Mouse (Mus musculus) cerebellum, postnatal 14 days (tissue): ENCODE measurements around the gene Sncb.

Source experiments
- DNase-seq, 2 experiments: peaks; one replicate each; pipeline ENCODE4 v3.0.0; 2021; ENCODE audit warnings: mixed read lengths in 2 of 2

The Sncb gene

DNA sequence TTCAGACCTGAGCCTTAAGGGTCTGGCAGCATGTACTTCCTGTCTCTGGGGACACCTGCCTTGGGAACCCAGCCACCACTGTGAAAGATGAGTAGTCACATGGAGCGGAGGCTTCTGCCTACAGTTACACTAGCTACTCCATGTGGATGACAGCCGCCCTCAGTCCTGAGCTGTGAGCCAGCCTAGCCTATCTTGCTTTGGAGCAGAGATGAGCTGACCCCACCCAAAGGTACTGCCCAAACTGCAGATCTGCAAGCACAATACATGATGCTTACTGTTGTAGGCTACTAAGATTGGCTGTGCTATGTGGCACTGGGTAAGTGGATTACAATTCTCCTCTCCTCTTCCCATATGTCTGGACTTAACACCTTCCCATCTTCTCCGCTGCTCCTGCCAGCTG is 14.7 kb upstream of the Sncb start:
- DNase-seq, result peak in 1 of 2 experiments; percentile 46

DNA sequence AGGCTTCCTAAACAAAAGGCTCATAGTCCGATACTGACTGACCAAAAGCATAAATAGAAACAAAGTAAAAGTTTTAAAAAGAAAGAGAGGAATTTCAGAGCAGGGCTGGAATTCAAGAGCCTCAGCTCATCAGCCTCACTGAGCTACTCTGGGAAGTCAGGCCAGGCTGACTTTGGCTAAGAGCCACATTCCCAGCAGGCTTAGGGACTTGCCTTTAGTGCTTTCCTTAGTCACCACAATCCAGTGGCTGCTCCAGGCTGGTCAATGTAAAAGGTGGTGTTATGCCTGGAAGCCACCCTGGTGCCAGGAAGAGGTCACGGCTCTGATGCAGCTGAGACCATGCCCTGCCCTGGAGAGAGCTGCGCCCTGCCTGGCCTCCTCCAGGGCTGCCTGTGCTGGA is 14.2 kb upstream of the Sncb start:
- peak; percentile 88 for DNase-seq

DNA sequence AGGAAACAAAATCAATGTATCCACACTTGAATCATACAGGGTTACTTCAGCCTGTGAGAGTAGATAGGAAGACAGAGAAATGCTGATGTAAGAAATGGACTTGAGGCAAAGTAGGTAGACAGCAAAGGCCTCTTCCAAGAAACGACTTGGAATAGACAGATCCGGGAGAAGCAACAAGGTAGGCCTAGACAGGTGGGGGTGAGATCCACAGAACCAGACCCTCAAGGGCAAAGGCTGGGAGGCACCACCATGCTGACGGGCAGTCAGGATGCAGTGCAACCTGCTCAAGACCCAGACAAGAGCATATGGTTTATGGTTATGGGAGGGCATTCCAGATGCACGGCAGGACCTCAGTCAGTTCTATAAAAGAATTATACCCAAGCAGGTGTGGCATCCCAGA is 617 bp upstream of the Sncb start:
- peak in 1 of 2 experiments; percentile 10 for DNase-seq

DNA sequence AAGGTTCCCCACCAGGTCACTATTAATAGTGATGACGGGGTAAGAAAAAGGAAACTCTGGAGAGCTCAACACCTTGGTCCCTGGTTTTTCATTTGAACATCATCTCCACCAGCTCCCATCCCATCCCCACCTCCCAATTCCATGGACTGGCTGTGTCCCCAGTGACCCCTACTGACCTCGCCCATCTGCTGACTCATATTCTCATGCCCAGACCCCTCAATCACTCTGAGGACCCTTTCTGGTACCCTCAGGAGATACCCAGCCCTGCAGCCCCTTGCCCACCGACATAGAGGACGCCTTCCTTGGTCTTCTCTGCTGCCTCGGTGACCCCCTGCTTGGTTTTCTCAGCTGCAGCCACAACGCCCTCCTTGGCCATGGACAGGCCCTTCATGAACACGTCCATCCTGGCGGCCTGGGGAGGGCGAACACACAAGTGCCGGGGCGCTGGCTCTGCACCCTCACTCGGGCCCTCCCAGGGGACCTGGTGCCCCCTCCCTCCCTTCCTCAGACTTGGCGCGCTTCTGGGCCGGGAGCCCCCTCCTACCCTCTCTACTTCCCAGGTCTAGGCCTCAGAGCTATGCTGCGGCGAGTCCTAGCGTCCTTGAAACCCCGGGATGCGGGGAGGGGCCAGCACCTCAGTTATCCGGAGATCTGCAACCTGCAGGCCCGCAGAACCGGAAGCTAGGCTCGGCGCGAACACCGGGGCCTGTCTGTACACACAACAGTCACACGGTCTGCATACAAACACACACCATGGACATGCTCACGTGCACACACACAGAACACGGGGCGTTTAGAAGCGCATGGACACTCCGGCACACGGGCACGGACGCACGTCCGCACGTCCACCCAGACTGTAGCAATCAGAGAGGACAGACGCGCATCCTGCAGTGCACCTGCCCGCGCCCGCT is 859 bp downstream of the Sncb start:
- DNase-seq, result peak; percentile 72 to 76

DNA sequence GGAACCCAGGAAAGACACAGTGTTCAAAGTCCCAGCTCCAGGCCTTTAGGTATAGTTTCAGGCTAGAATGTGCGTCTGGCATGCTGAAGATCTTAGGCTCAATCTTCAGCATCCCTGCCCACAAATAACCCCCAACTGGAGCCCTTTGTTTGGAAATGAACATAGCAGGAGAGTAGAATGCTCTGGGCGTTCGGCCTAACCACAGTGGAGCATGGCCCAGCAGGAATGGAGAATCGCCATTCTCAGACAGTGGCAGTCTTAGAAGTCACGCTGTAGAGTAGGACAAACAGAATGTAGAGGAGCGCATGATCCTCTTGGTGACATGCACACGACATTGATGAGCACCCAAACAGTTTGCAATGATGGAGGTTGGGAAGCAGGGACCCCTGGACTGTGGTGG is 5.5 kb downstream of the Sncb start:
- DNase-seq, result no peak

DNA sequence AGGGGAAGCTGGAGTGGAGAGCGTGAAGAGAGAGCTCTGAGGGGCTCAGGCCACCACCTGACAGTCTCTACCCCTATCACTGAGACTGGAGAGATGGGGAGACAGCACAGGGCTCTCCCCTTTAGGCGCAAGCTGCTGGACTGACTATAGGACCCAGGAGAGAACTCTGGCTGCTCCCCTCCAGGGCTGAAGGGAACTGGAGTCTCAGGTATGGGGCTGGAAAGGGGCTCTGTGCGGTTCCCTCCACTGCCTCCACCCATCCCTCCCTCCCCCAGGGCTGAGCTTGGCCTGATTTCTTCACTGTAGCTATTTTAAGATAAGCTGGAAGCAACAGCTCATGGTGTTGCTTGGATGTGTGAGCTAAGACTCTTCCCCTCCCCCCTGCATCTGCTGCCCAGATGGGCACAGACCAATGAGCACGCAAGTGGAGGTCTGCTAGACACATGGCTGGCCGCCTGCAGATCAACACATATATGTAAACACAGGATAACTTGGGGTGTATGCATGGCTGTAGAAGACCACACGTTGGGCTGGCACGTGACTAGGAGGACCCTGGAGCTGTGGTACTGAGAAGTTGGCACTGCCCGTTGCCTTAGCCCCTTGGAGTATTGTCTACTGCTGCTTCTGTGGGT is 6.1 kb downstream of the Sncb start:
- DNase-seq, result peak; percentile 67 to 75

DNA sequence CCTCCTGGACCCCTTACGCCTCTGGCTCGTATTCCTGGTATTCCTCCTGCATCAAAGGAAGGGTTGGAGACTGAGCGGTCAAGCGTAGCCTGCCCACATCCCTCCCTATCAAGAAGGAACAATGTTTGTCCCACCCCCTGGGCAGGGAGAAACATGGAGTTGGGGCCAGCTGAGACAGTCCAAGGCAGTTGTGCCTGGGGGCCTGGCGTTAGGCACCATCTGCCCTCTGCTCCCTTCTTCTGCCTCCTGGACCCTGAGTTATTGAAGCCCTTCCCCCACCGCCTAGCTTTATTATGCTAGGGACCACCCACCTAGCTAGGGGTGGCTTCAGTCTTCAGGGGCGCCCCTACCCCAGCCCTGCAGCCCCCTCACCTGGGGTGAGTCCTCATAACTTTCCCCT is 6.9 kb downstream of the Sncb start:
- DNase-seq, result peak; percentile 52 to 56

DNA sequence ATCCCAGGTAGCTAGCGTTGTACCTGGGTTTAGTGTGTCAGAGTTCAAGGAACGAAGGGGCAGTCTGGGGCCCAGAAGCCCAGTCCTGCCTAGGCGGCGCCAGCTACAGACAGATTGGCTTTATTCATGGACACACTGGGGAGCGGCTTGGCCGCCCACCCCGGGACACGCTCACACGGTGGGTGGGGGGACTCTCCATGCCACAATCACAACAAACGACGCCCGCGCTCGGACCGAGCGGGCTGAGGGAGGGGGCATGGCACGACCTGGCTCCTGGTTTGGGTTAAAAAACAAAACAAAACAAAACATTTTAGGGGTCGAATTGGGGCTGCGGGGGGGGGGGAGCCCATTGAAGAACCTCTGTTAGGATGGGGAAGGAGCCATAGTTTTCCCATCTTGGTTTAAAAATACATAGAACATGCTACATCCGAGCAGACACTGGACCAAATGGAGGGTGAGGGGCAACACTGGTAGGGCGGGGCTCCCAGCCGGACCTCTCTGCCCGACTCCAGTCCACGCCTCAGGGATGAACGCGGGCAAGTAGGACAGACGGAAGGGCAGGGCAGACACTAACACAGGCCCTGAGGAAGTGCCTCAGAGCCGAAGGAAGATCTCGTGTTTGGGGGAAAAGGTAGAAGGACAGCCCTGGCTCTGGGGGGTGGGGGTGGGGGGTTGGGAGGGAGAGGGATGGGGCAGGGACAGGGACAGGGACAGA is 7.5 kb downstream of the Sncb start:
- DNase-seq, result peak; percentile 53 to 59

DNA sequence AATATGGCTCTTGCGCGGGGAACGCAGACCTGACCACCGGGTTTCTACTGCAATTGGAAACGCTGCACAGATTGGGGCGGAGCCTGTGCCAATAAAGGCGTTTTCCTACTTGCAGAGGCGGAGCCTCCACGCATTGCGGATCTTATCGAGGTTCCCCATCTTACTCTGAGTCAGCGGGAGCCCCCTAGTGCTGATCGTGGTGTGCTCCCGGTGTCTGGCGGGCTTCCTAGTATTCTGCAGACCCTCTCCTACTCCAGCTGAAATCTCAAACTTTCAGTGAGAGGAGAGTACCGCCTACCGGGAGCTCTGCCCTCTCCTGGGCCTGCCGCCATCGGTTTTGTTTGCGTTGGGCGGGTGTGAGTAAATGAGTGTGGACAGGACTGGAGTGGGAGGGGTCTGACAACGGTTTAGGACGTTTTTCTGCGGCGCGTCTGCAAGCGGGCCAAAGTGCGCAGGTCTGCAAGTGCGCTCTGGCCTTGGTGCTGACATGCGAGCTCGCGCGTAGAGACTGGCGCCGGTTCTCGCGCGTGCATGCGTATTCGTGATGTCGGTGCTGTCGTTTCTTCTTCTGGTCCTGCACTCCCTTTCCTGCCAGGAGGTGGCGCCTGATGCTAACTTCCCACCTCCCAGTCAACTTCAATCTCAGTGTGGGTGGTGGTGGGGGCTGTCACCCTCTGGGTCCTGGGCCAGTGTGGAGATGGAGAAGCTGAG is 8.2 kb downstream of the Sncb start:
- peak; percentile 98 for DNase-seq

DNA sequence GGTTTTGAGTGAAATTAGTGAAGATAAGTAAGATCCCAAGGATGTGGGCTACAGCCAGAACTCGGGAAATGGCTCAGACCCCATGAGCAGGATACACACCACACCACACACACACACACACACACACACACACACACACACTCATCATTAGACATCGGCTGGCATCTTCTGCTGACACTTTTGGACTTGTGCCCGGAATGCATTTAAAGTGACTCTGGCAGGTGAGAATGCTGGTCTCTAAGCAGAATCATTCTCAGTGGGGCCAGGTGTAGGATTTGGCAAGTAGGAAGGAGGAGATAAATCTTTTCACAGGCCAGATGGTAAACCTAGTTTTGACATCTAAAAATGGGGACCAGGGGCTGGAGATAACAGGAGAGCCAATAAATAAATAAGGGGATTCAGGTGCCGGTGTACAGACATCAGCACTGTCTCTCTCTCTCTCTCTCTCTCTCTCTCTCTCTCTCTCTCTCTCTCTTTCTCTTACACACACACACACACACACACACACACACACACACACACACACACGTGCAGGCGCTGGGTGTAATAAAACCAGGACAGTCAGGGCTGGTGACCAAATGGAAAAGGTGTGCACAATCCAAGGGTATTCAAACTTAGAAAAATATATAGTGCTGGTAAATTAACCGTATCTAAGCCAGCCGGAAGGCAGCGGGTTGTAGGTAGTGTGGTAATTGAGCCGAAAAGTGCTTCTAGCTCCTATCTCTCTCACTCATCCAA is 9.1 kb downstream of the Sncb start:
- peak; percentile 94 to 96 for DNase-seq

DNA sequence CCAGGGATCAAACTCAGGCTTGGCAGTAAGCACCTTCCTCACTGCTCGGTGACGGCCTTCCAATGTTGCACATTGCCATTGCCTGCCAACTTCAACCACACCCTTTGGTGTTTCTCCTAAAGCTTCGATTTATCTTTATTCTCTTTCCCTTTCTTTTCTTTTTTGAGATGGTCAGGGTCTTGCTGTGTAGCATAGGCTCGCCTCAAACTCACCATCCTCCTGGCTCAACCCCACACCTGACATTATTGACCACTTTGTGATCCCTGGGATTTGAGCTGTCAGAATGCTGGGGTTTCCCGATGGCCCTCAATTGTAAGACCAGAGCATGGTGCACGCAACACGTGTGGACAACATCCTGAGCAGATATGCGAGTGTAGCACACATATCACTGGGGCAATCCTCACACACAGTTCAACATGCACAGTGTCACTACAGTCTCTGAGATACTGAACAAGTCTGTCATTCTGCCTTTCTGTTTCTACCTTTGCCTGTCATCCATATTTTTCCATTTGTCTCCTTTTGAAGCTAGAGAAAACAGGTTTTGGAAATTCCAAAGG is 10.2 kb downstream of the Sncb start:
- peak in 1 of 2 experiments; percentile 38 for DNase-seq

DNA sequence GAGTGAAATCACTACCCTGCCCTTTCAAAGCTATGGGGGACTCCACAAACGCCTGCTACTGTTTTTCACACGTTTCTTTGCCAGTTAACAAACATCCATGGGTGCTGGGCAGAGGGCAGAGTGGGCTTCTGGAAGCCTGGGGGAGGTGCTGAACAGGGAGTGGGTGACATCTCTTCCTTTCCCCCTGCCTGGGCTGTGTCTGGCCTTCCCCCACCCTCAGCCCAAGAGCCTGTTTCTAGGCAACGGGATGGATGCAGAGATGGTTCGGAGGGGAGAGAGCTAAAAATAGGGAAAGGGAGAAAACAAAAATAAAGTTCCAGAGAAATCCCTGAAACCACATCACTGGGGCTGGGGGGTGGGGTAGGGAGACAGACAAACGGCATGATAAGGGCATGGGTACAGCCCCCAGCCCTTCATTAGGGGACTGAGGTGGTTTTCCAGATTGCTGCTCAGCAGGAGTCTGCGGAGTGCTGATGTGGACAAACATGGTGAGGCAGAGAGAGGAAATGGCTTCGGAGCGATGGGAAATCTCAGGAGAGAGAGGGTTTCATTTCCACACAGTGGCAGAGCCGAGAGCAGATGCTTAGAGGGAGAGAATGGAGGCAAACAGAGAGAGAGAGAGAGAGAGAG is 11.1 kb downstream of the Sncb start:
- peak; percentile 59 to 70 for DNase-seq

DNA sequence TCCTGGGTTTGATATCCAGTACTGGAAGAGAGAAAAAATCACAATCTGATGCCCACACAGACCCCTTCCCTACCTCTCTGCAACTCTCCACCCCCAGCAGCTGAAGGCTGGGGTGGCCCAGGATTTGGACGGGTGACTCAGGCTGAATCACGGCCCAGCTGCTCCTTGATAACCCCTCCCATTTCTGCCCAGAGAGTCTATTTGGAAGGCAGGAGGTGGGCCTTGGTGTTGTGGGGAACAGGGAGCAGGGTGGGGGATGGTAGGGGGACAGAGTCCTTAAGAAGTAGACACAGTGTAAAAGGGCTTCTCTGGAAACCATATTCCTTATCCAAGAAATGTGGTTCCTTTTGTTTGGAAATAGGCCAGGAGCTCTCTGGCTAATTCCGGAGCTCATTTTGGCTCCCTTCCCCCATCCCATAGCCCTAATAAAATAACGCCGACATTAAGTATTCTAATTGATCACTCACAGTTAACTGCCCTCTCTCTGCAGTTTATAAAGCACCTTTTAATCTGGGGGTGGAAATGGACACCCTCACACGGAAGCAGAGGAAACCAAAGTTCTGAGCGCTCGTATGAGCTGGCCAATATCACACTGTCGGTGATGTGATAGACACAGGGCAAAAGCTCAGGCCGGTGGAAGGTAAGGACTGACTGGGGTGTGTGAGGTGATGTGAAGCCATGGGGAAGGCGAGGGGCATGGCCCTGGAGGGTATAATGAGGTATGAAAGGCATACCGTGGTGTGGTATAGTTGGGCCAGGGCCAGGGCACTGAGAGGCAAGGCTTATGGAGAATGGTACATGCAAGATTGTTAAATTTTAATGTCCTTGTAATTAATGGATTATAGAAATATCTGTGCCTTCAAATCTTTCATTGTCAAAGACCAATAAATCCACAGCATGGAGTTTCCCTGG is 12.0 kb downstream of the Sncb start:
- DNase-seq, result peak; percentile 56 to 59

DNA sequence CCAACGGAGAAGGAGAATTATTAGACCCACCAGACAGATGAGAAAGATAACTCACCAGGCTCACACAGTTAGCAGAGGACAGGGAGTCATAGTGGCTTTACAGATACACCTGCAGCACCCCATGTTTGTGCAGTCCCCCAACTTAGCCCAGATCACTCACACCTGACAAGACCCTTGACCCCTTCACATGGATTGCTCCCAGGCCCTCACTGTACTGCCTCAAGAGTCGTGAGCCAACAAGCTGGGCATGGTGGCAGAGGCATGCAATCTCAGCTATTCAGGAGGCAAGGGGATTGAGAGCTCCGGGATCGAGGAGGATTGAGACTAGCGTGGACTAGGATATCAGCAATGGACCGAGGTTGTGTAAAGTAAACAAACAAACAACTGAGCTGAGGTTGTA is 12.7 kb downstream of the Sncb start:
- DNase-seq, result peak in 1 of 2 experiments; percentile 26

DNA sequence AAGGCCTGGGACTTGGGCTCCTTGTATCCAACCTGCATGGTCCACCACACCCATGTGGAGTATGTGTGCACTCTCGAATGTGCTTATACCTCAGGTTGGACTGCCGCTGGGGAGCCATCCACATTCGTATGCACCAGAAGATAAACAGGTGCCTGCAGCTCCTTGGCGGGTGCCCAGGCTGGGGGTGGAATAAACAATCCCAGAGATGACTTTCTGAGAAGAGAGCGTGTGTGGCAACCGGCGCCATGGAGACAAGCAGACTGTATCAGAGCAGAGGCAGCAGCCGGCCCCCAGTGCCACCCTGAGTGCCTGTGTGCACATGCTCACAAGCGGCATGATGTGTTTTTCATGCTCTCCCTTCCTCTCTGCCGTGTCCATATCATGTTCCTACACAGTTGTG is 13.7 kb downstream of the Sncb start:
- DNase-seq, result peak; percentile 66 to 83

DNA sequence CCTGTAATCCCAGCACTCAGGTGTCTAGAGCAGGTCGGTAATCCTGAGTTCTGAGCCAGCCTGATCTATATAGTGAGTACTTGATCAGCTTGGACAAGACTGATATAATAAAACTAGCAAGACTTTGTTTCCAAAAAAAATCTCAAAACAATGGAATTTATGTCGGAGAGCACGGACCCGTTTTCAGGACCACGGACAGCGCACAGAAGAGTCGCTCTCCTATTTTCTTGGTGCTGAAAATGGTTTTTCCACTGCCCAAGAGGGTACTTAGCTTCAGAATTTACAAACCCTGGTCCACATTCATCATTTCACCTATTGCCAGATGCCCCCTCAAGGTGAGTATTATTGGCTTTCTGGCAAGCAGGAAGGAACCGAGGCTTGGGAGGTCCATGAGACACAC is 15.7 kb downstream of the Sncb start:
- no peak for DNase-seq

DNA sequence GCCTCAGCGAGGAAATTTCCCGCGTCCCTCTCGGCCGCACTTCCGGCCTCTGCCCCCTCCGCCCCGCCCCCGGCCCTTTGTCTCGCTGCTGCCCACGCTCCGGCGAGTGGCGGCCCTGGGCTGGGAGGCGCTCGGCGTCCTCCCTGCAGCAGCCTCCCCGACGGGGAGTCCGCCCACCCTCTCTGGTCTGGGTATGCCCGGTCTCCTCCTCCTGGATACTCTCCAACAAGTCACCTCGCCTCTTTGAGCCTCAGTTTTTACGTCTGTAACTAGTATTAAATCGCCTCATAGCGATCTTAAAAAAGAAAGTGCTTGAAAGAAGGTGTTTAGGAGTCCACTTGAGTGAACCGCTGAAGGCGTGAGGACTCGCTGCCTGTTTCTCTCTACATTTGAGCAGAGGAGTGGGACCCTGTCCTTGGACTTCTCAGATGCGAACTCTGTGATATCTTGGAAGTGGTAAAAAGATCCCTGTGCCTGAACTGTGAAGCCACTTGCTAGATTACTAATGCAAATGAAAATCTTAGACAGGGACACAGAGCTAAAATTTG is 16.5 kb downstream of the Sncb start, which contains the start of gene Gprin1:
Gene Gprin1, minus strand, starts transcription at position 11 of the 548 bp plus-strand sequence.
- peak; percentile 77 to 80 for DNase-seq

DNA sequence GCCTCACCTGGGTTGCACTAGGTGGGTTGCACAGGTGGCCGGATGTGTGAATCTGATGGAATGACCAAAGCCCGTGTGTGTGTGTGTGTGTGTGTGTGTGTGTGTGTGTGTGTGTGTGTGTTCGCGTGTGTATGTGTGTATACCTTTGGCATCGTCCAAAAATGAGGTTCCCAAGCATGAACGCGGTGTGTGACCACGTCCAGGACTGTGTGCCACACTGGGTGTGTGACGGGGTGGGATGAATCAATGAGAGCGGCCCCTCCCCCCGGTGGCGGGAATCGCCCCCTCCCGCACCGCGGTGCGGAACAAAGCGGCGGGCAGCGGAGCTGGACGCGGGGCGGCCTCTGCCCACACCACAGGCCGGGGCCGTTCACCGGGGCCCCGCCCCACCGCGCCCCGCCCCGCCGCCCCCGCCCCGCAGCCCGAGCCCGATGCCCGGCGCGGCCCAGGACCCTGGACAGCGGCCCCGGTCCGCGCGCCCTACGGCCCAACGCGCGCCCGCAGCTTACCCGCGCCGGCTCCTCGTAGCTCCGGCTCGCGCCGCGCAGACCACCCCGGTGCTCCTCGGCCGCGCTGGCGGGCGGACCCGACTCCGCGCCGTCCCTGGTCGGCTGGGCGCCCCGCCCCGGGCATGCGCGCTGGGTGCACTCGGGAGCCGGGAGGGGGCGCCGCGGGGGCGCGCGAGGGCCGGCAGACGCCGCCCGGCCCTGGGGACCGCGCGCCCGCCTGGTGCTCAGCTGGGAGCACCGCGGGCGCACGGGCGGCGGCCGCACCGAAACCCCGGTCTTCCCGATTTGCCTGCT is 17.1 kb downstream of the Sncb start:
- DNase-seq, result peak; percentile 83 to 90

DNA sequence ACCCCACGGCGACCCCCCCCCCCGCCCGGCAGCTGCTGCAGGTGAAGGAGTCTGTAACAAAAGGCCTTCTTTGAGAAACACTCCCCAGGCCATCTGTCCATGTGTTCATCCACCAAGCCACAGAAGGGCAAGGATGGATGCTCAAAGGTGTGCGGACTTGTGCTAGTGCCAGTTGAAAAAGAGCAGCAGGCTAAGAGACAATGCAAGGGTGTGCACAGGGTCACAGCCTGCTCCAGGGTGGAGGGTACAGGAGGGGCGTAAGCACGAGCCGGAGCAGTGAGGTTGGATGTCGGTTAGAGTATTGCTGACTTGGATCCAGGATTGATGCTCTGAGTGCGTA is 17.7 kb downstream of the Sncb start:
- DNase-seq, result no peak
